In genomic region chr6:113962811-113963210, GRCm38 (mm10) we compare ENCODE assay signal across 8 mouse cellular contexts.
DNase-seq lines count a peak whose midpoint lies in the region; ATAC-seq and TF ChIP-seq lines count a peak whose summit lies in the region.

No protein-coding gene starts in this region.

- no peak overlapping the region for H3K9ac ChIP-seq in stomach, postnatal 0 days (ENCODE audit: low read length)

- no peak overlapping the region for H3K4me2 ChIP-seq in stomach, postnatal 0 days (replicated peaks; ENCODE audit: low read depth)

- no peak for TF ChIP-seq CTCF in stomach, postnatal 0 days (IDR thresholded peaks at IDR 0.05; ENCODE audit: low read depth)

- 0 out of 2 replicates have a peak, but pooled peaks have one; percentile 44 for ATAC-seq in granulocyte monocyte progenitor cell, adult 5-6 weeks (replicated peaks; ENCODE audit: poor library complexity, severe bottlenecking)
- no peak for ATAC-seq in stomach, postnatal 0 days (ENCODE audit: low FRiP score, low TSS enrichment)

- no peak for TF ChIP-seq EP300 in stomach, postnatal 0 days (optimal IDR thresholded peaks at IDR 0.05)

- H3K9me3 ChIP-seq in stomach, postnatal 0 days (ENCODE audit: control insufficient read depth, low read length): no peaks in the 10 kb centered on the region

- DNase-seq in heart, postnatal 10 days: peak; percentile 42 to 57
- DNase-seq in heart, adult 9 months (ENCODE audit: low spot score in 2 of 2): no peak
- DNase-seq in ovary, postnatal 36 days (ENCODE audit: low spot score): peak; percentile 36
- DNase-seq in ovary, postnatal 10 days (ENCODE audit: low spot score): no peak
- peak; percentile 60 for DNase-seq in stomach, postnatal 0 days (ENCODE audit: low spot score)
- DNase-seq in spleen, postnatal 36 days (ENCODE audit: low spot score in 2 of 2): no peak
- DNase-seq in layer of hippocampus, postnatal 10 days (ENCODE audit: low spot score in 2 of 2): no peak

- H3K27ac ChIP-seq in stomach, postnatal 0 days (replicated peaks): no peak overlapping the region

- H3K27me3 ChIP-seq in stomach, postnatal 0 days (ENCODE audit: control insufficient read depth, insufficient read depth, low read length): no peaks in the 10 kb centered on the region

- 5% methylated on average over 3 of the region's 3 CpGs for WGBS in stomach, postnatal 0 days

- H3K4me1 ChIP-seq in stomach, postnatal 0 days (replicated peaks; ENCODE audit: control insufficient read depth, insufficient read depth): no peaks in the 10 kb centered on the region

- H3K36me3 ChIP-seq in stomach, postnatal 0 days (ENCODE audit: control insufficient read depth, insufficient read depth, low read length): no peaks in the 10 kb centered on the region

- intact Hi-C loops in heart, postnatal 10 days (cut with DNase I): no loop called here

- H3K4me3 ChIP-seq in stomach, postnatal 0 days (ENCODE audit: low read depth, low read length): no peak overlapping the region

Comparison
In these comparisons a context has a peak if more than half of its experiments do, and no peak if none do; other contexts are left out.
1. DNase-seq: peak in heart, postnatal 10 days (2 of 2), ovary, postnatal 36 days (single experiment) and stomach, postnatal 0 days (single experiment); none in heart, adult 9 months (0 of 2), ovary, postnatal 10 days (single experiment), spleen, postnatal 36 days (0 of 2) and layer of hippocampus, postnatal 10 days (0 of 2).